Mouse (Mus musculus): ENCODE results near the gene Srcin1. TPM values are rescaled to one million over a fixed set of nuclear protein-coding genes. Genes with fewer than 3 reads are reported as not detected.
A peak's percentile ranks its signal among the peaks of the same experiment; 100 is the strongest.

The Srcin1 gene
- polyA plus RNA-seq, 1 experiment from 2014 or later: not detected

DNA sequence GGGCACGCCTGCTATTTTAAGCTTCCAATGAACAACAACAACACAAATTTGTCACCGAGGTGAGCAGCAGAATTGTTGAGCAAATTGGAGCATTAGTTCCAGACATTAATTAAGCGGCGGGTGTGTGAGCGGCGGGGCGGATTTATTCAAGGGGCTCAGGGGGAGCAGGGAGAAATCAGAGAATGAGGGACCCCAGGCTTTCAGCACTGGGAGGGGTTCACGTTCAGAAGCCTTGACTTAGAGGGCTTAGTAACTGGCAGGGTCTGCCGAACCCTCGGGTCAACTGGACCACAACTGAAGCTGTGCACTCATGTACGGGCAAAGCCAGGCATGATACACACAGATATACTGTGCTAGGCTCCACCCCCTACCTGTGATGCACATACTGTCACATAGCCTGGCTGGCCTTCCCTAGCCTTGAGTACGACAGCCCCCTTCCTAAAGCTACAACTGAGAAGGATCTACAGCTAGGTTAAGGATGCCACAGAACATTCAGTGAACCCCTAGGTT lies 38.4 kb downstream of the Srcin1 start:
- Histone ChIP-seq H3K4me3 (replicated peaks) (no peak overlapping the region), H3K9ac (no peak overlapping the region), H3K9me3 (replicated peaks) (no peaks in the 10 kb centered on the region), H3K27ac (replicated peaks) (no peak overlapping the region), H3K4me2 (no peak overlapping the region), H3K4me1 (replicated peaks) (peaks cover 17% of the 10 kb centered on the region), H3K27me3 (peaks cover 96% of the 10 kb centered on the region), H3K36me3 (replicated peaks) (no peaks in the 10 kb centered on the region)
- 41% methylated on average over 12 of the region's 12 CpGs for WGBS (ENCODE audit: insufficient replicate concordance)
- ATAC-seq (ENCODE audit: insufficient read depth): no peak

- WGBS (ENCODE audit: insufficient replicate concordance): 2% methylated on average over 36 of the region's 36 CpGs
- peaks cover 97% of the 10 kb centered on the region for H3K27me3 ChIP-seq
- no peak overlapping the region for H3K27ac ChIP-seq (replicated peaks)
- no peak overlapping the region for H3K9ac ChIP-seq
- no peak for ATAC-seq (ENCODE audit: insufficient read depth)
- H3K9me3 ChIP-seq (replicated peaks): no peaks in the 10 kb centered on the region
- H3K4me1 ChIP-seq (replicated peaks): peaks cover 23% of the 10 kb centered on the region
- H3K4me3 ChIP-seq (replicated peaks): no peak overlapping the region
- peak overlapping the region; percentile 38 for H3K4me2 ChIP-seq
- no peaks in the 10 kb centered on the region for H3K36me3 ChIP-seq (replicated peaks)
Observed at GRCm38 (mm10) chr11:97536835-97537579, 39.0 kb downstream of the Srcin1 start.

DNA sequence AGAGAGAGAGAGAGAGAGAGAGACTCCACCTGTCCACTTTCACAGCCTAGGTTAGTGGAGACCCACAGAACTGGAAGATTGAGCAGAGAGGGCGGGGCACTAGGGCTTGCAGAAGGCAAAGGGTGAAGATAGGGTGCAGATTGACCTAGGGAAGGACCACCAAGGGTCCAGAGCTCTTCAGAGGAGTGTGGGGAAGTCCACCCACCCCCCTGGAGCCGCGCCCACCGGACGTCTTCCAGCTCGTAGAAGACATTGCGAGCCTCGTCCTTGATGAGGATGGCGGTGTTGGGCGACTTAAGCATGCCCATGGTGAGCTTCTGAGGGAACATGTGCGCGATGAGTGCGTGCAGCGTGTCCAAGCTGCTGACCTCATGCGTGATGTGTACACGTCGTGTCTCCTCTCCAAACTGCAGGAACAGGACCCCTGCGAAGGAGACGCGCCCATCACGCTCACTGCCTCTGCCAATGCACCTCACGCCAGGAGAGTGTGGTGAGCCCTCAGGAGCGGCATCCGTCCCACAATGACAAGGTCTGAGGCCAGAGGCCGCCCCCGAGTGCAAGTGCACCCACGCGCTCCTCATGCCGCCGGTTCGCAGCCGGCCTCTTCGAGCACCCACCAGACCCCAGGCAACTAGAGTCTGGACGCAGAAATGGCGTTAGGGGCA lies 39.8 kb downstream of the Srcin1 start:
- Histone ChIP-seq H3K9me3 (replicated peaks) (no peaks in the 10 kb centered on the region), H3K9ac (no peak overlapping the region), H3K4me1 (replicated peaks) (peaks cover 29% of the 10 kb centered on the region), H3K27me3 (peaks cover 98% of the 10 kb centered on the region), H3K36me3 (replicated peaks) (no peaks in the 10 kb centered on the region), H3K4me2 (no peak overlapping the region), H3K4me3 (replicated peaks) (no peak overlapping the region), H3K27ac (replicated peaks) (no peak overlapping the region)
- WGBS (ENCODE audit: insufficient replicate concordance): 9% methylated on average over 35 of the region's 35 CpGs
- no peak for ATAC-seq (ENCODE audit: insufficient read depth)

- H3K9ac ChIP-seq: no peak overlapping the region
- H3K9me3 ChIP-seq (replicated peaks): no peaks in the 10 kb centered on the region
- peaks cover 98% of the 10 kb centered on the region for H3K27me3 ChIP-seq
- no peak overlapping the region for H3K27ac ChIP-seq (replicated peaks)
- no peak for ATAC-seq (ENCODE audit: insufficient read depth)
- 28% methylated on average over 5 of the region's 5 CpGs for WGBS (ENCODE audit: insufficient replicate concordance)
- H3K4me1 ChIP-seq (replicated peaks): peaks cover 29% of the 10 kb centered on the region
- no peak overlapping the region for H3K4me2 ChIP-seq
- no peaks in the 10 kb centered on the region for H3K36me3 ChIP-seq (replicated peaks)
- H3K4me3 ChIP-seq (replicated peaks): no peak overlapping the region
Observed at GRCm38 (mm10) chr11:97535660-97536059, 40.3 kb downstream of the Srcin1 start.

GRCm38 (mm10) chr11:97535308-97535630 lies 40.7 kb downstream of the Srcin1 start:
- Histone ChIP-seq H3K4me1 (replicated peaks) (peaks cover 29% of the 10 kb centered on the region), H3K9ac (no peak overlapping the region), H3K4me3 (replicated peaks) (no peak overlapping the region), H3K4me2 (no peak overlapping the region), H3K27ac (replicated peaks) (no peak overlapping the region), H3K9me3 (replicated peaks) (no peaks in the 10 kb centered on the region), H3K36me3 (replicated peaks) (no peaks in the 10 kb centered on the region), H3K27me3 (peaks cover 98% of the 10 kb centered on the region)
- no peak for ATAC-seq (ENCODE audit: insufficient read depth)
- 21% methylated on average over 5 of the region's 5 CpGs for WGBS (ENCODE audit: insufficient replicate concordance)

- WGBS (ENCODE audit: insufficient replicate concordance): 2% methylated on average over 95 of the region's 95 CpGs
- H3K9ac ChIP-seq: no peak overlapping the region
- peak overlapping the region; percentile 20 for H3K4me2 ChIP-seq
- peaks cover 29% of the 10 kb centered on the region for H3K4me1 ChIP-seq (replicated peaks)
- no peak overlapping the region for H3K27ac ChIP-seq (replicated peaks)
- peak overlapping the region; percentile 22 for H3K4me3 ChIP-seq (replicated peaks)
- H3K36me3 ChIP-seq (replicated peaks): no peaks in the 10 kb centered on the region
- H3K9me3 ChIP-seq (replicated peaks): no peaks in the 10 kb centered on the region
- H3K27me3 ChIP-seq: peaks cover 99% of the 10 kb centered on the region
- ATAC-seq (ENCODE audit: insufficient read depth): no peak
Observed at GRCm38 (mm10) chr11:97534442-97535307, 41.3 kb downstream of the Srcin1 start.

- ATAC-seq (ENCODE audit: insufficient read depth): no peak
- no peak overlapping the region for H3K4me2 ChIP-seq
- no peaks in the 10 kb centered on the region for H3K9me3 ChIP-seq (replicated peaks)
- peaks cover 94% of the 10 kb centered on the region for H3K27me3 ChIP-seq
- WGBS (ENCODE audit: insufficient replicate concordance): 15% methylated on average over 7 of the region's 7 CpGs
- no peak overlapping the region for H3K27ac ChIP-seq (replicated peaks)
- peaks cover 29% of the 10 kb centered on the region for H3K4me1 ChIP-seq (replicated peaks)
- H3K4me3 ChIP-seq (replicated peaks): no peak overlapping the region
- H3K9ac ChIP-seq: no peak overlapping the region
- H3K36me3 ChIP-seq (replicated peaks): no peaks in the 10 kb centered on the region
Observed at GRCm38 (mm10) chr11:97533653-97534052, 42.3 kb downstream of the Srcin1 start.

- peak overlapping the region; percentile 26; the same call in 1 of the 2 replicates for H3K4me3 ChIP-seq (replicated peaks)
Observed at GRCm38 (mm10) chr11:97532950-97533582, 42.9 kb downstream of the Srcin1 start.

DNA sequence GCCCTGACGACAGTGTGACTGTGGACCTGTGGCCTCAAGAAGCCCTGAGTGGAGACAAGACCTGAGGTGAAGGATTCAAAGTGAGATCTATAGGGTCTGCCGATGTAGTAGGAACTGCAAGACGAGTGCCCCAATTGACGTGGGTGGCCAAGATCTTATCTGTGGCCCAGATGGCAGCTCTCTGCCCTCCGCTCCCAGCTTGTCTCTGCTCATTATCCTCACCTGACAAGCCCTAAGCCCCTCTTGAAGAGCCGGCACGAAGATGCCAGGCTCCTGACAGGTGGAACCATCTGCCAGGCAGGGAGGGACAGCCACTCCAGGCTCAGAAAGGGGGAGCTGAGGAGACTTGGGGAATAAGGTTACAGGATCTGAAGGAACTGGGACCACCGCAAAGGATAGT lies 43.6 kb downstream of the Srcin1 start:
- H3K36me3 ChIP-seq (replicated peaks): no peaks in the 10 kb centered on the region
- H3K27me3 ChIP-seq: peaks cover 90% of the 10 kb centered on the region
- H3K9ac ChIP-seq: no peak overlapping the region
- H3K4me2 ChIP-seq: peak overlapping the region; percentile 86
- H3K4me3 ChIP-seq (replicated peaks): peak overlapping the region; percentile 57
- H3K4me1 ChIP-seq (replicated peaks): peaks cover 29% of the 10 kb centered on the region
- ATAC-seq (ENCODE audit: insufficient read depth): no peak
- H3K9me3 ChIP-seq (replicated peaks): no peaks in the 10 kb centered on the region
- H3K27ac ChIP-seq (replicated peaks): no peak overlapping the region
- 5% methylated on average over 8 of the region's 8 CpGs for WGBS (ENCODE audit: insufficient replicate concordance)

More at GRCm38 (mm10) chr11:97532950-97533582, 42.9 kb downstream of the Srcin1 start:
- Histone ChIP-seq H3K4me2 (peak overlapping the region; percentile 86), H3K27ac (replicated peaks) (no peak overlapping the region), H3K9ac (no peak overlapping the region), H3K4me1 (replicated peaks) (peaks cover 29% of the 10 kb centered on the region), H3K9me3 (replicated peaks) (no peaks in the 10 kb centered on the region), H3K36me3 (replicated peaks) (no peaks in the 10 kb centered on the region), H3K27me3 (peaks cover 91% of the 10 kb centered on the region)
- under 1% methylated on average over 20 of the region's 20 CpGs for WGBS (ENCODE audit: insufficient replicate concordance)
- ATAC-seq (ENCODE audit: insufficient read depth): no peak; the same call in 1 of the 2 replicates

DNA sequence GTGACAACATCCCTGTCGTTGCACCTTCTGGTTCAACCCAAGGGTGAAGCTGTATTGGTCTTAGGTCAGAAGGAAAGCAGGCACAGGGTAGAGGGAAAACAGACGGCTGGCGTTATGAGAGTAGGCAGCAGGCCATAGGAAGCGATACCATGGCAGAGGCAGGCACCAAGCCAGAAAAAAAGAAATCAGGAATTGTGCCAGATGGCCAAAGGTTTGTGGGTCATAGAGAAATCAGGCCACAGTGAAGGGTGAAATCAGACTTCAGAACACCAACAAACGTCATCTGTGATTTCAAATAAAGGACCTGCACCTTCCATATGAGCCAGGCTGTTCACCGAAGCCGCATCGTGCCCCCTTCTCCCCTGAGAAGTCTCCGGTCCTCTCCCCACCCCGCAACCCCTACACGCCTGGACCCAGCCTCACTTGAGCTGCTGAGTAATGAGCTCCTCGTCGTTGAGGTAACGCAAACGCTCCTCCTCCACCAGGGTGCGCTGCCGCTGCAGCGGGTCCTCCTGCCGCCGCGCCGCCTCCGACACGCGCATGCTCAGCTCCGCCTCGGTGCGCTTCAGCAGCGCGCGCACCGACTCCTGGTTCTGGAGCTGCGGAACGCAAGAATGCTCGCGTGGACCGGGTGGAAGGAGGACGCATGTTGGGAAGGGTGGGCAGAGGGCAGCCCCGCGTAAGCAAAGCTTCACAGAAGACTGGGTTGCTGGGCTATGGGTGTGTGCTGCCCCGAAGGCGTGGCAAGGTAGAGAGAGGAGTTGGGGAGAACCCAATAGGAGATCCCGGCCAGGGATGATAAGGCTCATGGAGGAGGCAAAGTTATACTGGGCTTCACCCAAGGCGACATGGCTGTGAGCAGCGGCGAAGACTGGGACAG lies 44.4 kb downstream of the Srcin1 start:
- WGBS (ENCODE audit: insufficient replicate concordance): 6% methylated on average over 46 of the region's 46 CpGs

More for the DNA sequence above, 44.4 kb downstream of the Srcin1 start:
- H3K4me1 ChIP-seq (replicated peaks): peaks cover 29% of the 10 kb centered on the region
- H3K27me3 ChIP-seq: peaks cover 86% of the 10 kb centered on the region
- ATAC-seq (ENCODE audit: insufficient read depth): peak; percentile 57; the same call in 1 of the 2 replicates
- peak overlapping the region; percentile 57 for H3K4me3 ChIP-seq (replicated peaks)
- H3K4me2 ChIP-seq: peak overlapping the region; percentile 86
- no peaks in the 10 kb centered on the region for H3K36me3 ChIP-seq (replicated peaks)
- no peaks in the 10 kb centered on the region for H3K9me3 ChIP-seq (replicated peaks)
- no peak overlapping the region for H3K27ac ChIP-seq (replicated peaks)
- H3K9ac ChIP-seq: no peak overlapping the region

Data from liver, embryonic 15.5 days (tissue).